Mouse (Mus musculus) layer of hippocampus, adult 9-10 months (tissue): Measurements from ENCODE around the gene Thpo.

Experiments
- DNase-seq: peaks from one replicate; pipeline ENCODE4 v3.0.0; 2022; ENCODE audit warnings: low spot score

Thpo gene

DNA sequence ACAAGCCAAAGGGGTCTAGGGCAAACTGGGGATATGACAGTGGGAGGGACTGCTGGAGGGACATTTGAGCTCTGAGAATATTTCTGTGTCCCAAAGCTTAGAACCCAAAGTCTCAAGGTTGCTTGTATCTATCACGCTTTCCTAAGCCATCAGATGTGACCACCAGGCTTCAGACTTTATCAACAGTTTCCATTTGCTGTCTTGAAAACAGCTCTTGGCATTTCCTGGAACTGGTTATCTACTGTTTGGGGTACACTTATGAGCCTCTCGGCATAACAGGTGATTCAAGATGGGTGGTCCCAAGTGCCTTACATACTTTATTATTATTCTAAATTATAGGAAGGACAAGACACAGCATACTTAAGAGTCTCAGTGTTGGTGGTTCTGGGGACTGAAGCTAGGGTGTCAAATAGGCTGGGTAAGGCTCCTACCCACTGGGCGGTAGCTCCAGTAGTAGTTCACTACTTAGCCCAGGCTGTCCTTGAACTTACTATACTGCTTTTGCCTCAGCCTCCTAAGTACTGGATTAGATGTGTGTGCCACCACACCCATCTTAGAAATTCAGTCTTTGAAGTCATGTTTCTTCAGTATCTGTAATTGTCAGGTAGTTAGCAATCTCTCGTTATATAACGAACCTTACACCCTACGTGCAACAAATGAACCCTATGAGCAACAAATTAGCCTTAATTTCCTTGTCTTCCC, 30.5 kb downstream of the Thpo start:
- no peak for DNase-seq

GRCm38 (mm10) chr16:20703071-20703470, 31.2 kb downstream of the Thpo start:
- DNase-seq = no peak

- DNase-seq = no peak
These were observed 31.8 kb downstream of the Thpo start for GRCm38 (mm10) chr16:20702522-20702893.

GRCm38 (mm10) chr16:20701729-20702521, 32.4 kb downstream of the Thpo start:
- DNase-seq = no peak

- DNase-seq = no peak
These were observed 33.0 kb downstream of the Thpo start for GRCm38 (mm10) chr16:20701316-20701715.

GRCm38 (mm10) chr16:20700036-20700435, 34.3 kb downstream of the Thpo start:
- no peak for DNase-seq

GRCm38 (mm10) chr16:20699266-20699665, 35.0 kb downstream of the Thpo start:
- no peak for DNase-seq

- DNase-seq = peak; percentile 83
These were observed 38.5 kb downstream of the Thpo start for GRCm38 (mm10) chr16:20695622-20696323.

DNA sequence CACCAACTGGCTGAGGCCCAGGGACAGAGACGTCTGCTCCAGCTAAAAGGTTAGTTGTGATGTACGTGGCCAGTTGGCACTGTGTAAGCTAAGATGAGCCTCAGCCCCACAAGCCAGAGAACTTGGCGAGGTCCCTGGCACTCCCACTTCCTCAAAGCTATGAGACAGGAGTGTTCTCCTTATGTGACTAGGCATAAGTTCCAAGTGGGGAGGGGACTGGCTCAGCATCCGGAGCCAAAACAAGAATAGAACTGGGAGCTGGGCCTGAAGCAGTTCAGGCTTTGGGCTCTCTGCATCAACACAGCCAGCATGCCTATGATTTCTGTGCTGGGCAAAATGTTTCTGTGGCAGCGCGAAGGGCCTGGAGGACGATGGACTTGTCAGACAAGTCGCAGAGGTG, 39.5 kb downstream of the Thpo start:
- DNase-seq = no peak

DNA sequence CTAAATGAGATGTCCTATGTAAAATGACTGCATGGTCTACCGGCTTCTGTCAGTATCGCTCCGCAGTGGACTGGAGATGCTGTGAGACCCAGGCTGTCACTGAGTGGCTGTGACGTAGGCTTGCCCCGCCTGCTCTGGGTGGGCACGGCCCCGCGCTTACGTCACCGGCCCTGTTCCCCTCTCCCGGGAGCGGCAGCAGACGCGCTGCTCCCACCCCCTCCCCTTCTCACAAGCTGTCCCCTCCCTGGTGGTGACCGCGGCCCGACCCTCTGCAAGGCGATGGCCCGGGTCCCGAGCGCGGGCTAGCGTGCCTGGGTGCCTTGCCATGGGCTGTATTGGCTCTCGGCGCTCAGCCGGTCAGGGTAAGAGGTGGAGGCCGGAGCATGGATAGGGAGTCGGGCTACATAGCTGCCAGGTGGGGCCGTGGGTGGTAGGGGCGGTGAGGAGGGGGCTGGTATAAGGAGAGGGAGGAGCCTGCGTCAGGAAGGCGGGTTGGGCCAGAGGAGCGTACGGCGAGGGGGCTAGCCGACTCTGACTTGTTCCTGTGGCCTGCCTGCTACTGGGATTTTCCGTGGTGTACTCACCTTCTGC, 41.1 kb downstream of the Thpo start, which contains the start of gene Fam131a:
Fam131a (plus strand) TSS at position 131 of the 591 bp plus-strand sequence.
- DNase-seq = peak; percentile 88

DNA sequence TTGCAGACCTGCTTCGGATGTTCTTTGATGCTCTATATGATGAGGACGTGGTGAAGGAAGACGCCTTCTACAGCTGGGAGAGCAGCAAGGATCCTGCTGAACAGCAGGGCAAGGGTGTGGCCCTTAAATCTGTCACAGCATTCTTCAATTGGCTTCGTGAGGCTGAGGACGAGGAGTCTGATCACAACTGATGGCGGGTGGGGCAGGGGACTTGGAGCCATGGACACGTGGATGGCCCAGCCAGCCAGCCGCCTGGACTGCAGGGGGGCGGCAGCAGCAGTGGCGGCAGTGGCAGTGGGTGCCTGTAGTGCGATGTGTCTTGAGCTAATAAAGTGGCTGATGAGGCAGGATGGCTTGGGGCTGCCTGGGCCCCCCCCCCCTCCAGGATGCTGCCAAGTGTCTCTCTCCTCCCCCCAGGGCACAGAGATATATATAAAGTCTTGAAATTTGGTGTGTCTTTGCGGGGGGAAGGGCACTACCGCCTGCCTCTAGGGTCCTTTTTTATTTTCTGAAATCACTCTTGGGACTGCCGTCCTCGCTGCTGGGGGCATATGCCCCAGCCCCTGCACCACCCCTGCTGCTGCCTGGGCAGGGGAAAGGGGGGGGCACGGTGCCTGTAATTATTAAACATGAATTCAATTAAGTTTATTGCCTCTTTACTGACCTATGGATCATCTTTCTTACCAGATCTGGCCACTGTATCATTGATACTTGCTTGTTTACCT, 41.9 kb downstream of the Thpo start:
- no peak for DNase-seq

DNA sequence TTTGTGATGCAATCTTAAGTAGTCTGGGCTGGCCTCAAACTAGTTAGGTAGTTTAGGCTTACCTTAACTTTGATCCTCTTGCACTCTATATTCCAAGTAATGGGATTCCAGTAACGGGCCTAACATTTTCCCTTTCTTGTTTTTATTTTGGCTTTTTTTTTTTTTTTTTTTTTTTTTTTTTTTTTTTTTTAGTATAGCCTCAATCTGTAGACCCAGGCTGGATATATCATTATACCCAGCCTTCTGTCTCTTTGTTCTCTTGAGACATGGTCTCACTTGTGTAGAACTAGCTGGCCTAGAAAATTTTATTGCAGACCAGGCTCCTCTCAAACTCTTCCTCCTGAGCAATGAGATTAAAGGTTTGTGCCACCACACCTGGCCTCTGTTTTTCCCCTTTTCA, 42.7 kb downstream of the Thpo start:
- no peak for DNase-seq

- DNase-seq = no peak
These were observed 43.5 kb downstream of the Thpo start for GRCm38 (mm10) chr16:20690774-20691173.

- DNase-seq = no peak
These were observed 56.2 kb downstream of the Thpo start for GRCm38 (mm10) chr16:20677974-20678675.

DNA sequence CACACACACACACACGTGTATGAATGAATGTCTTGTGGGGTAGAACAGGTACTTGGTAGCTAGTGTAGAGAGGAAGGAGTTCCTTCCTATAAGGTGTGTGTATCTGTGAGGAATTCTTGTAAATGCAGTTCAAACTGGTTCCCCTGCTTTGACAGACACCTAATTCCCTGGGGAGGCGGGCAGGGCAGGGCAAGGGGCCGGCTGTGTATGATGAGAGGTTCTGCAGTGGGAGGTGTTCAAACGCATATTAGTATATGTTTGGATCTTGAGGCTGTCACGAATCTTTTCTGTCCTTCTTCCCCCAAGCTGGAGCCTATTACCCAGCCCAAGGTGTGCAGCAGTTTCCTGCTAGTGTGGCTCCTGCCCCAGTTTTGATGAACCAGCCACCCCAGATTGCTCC, 56.9 kb downstream of the Thpo start:
- no peak for DNase-seq

DNA sequence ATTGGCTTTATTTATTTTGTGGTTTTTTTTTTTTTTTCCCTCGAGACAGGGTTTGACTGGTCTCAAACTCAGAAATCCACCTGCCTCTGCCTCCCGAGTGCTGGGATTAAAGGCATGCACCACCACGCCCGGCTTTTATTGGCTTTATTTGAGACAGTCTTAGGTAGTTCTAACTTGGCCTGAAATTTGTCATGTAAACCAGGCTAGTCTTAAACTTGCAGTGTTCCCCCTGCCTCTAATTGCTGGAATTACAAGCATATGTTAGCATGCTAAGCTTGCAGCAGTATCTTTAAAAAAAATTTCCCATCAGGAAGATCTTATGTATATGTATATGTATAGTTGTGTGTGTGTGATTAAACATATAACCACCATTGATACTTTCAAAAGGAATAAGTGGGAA, 57.6 kb downstream of the Thpo start:
- no peak for DNase-seq

DNA sequence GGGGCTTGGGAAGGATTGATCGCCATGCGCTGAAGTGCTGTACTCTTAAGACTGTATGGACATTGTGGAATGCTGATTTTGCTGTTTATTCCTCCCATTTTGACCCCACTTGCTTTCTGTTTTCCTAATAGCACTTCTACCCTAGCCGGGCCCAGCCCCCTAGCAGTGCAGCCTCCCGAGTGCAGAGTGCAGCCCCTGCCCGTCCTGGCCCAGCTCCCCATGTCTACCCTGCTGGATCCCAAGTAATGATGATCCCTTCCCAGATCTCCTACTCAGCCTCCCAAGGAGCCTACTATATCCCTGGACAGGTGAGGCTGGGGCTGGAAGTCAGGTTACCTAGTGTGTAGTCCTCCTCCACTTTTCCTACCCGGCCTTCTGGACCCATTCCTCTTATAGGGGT, 59.1 kb downstream of the Thpo start:
- DNase-seq = no peak
